Mouse (Mus musculus) embryonic fibroblast, embryonic 13.5 days (primary cell): ENCODE results near the gene Rnft1.

Experiments
- CTCF ChIP-seq: IDR thresholded peaks from 2 replicates; pipeline ENCODE4 v1.5.1; 2011; ENCODE audit warnings: mild to moderate bottlenecking, control low read depth, low read length, moderate library complexity, borderline replicate concordance; ENCODE audit not compliant: insufficient read depth
- POLR2A ChIP-seq: IDR thresholded peaks from 2 replicates; pipeline ENCODE4 v1.6.1; 2011; ENCODE audit warnings: low read depth, mild to moderate bottlenecking, control low read depth, low read length, moderate library complexity

GRCm38 (mm10) chr11:86458866-86459265, 25.6 kb upstream of the Rnft1 start:
- TF ChIP-seq CTCF: no peak
- TF ChIP-seq POLR2A: no peak
